Mouse (Mus musculus) hematopoietic multipotent progenitor cell, adult 10-12 weeks (in vitro differentiated cells): ENCODE measurements around the gene Ang6. TPM values are rescaled to one million over a fixed set of nuclear protein-coding genes. Genes with fewer than 3 reads are reported as not detected.

Experiments
- polyA plus RNA-seq: library from polyadenylated mRNA; stranded (reverse); fragments of >175 nt; gene quantifications from 2 replicates; pipeline ENCODE4 v1.2.3, GENCODE M21; 2012; ENCODE audit warnings: low replicate concordance

Gene Ang6
- not detected in 2 replicates for polyA plus RNA-seq

DNA sequence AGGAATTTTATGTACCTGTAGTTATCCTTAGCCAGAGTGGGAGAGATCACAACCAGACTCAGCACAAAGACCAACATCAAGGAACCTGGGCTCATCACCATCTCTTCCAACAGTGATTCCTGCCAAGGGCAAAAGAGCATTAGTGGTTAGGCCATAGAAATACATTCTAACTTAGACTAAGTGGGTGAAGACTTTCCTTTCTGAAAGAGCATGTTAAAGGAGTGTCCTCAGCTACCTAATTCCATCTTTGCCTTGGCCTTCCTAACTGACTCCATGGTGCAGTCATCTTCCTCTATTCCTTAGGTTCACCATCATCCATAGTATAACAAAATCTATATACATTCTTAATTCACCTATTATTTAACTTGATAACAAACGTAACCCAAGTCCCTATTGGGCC is at the start of gene Ang6:
Gene Ang6 (minus strand): TSS at position 101 of the 400 bp plus-strand sequence.

DNA sequence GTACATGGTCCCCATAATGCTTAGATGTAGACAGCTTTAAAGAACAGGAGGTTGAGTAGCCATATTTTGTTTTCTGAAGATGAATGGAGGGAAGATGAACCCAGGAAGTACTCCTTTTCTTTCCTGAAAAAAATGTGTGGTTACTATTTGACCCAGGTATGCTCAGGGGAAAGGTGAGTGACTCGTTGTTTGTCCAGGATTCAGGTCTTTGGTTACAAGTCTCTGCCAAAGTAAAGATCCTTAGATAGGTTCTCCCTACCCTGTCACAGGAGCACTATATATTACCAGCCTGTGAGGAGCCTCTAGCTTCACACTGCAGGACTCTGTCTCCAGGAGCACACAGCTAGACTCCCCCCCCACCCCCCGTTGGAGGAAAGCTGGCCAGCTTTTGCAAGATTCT is 45.3 kb downstream of the Ang6 start, which contains the start of gene Ang5:
Gene Ang5 (plus strand): TSS at position 301 of the 400 bp plus-strand sequence.

Other genes with a start within 250 kb of the Ang6 start
- not detected in 2 replicates for gene Gm8180, start 217.5 kb downstream of the Ang6 start, polyA plus RNA-seq
- gene Ear1, start 126.8 kb downstream of the Ang6 start, polyA plus RNA-seq: 0.24 TPM in 1 of 2 replicates, not detected in the other
- gene Ear10, start 78.7 kb downstream of the Ang6 start, polyA plus RNA-seq: not detected in 2 replicates
- 0.04 and 0.17 TPM in 2 replicates for gene Gm8113, start 76.9 kb downstream of the Ang6 start, polyA plus RNA-seq
- gene Ang5, start 45.2 kb downstream of the Ang6 start, polyA plus RNA-seq: not detected in 2 replicates
- gene Ear2, start 100.4 kb upstream of the Ang6 start, polyA plus RNA-seq: 3.3 and 6.2 TPM in 2 replicates
- gene Gm3327, start 121.6 kb upstream of the Ang6 start, polyA plus RNA-seq: not detected in 2 replicates
- gene Gm8212, start 195.4 kb upstream of the Ang6 start, polyA plus RNA-seq: not detected in 2 replicates
- gene 4930503E14Rik, start 211.0 kb upstream of the Ang6 start, polyA plus RNA-seq: not detected in 2 replicates